Mouse (Mus musculus) 3134 (cell line): ENCODE measurements around the gene Spata1.

Source experiments
- DNase-seq: peaks from one replicate; pipeline ENCODE4 v3.0.0-alpha.2; 2011; ENCODE audit warnings: low spot score; ENCODE audit not compliant: insufficient read length; ENCODE audit errors: extremely low read depth

Gene Spata1

GRCm38 (mm10) chr3:146423710-146424109 is 75.8 kb downstream of the Spata1 start:
- DNase-seq, result no peak

GRCm38 (mm10) chr3:146421787-146422186 is 77.8 kb downstream of the Spata1 start:
- DNase-seq, result no peak

- no peak for DNase-seq
Measured at GRCm38 (mm10) chr3:146419992-146420537, 79.5 kb downstream of the Spata1 start.

DNA sequence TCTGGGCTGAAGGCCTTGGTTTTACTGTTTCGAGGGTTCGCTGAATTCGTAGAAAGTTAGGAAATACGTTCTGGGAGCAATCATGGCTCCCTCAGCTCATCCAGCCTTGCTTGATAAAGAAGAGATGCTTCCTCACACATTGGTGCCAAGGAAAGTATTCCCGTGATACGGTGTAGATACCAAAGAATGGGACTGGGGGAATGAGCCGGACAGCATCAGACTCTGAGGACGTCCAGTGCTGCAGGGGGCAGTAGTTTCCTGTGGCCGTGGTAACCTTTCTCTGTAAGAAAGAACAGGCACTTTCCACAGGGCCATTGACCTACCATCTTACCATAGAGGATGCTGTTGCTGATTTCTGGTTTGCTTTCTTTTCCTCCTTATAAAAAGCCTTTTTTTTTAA is 80.0 kb downstream of the Spata1 start:
- DNase-seq, result no peak

DNA sequence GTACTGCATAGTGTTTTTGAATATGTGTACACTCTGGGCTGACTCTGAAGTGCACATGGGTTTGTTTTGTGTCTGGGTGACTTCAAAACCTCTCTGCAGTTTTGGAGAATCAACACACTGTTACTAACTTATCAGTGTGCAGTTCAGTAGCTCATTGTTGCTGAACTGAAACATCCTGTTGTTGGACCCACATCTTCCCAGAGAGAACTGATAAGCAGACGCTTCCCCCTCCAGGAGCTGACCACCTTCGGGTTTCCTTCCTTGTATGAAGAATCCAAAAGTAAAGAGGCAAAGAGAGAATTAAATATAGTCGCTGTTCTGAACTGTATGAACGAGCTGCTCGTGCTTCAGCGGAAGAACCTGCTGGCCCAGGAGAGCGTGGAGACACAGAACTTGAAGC is 80.7 kb downstream of the Spata1 start:
- no peak for DNase-seq

DNA sequence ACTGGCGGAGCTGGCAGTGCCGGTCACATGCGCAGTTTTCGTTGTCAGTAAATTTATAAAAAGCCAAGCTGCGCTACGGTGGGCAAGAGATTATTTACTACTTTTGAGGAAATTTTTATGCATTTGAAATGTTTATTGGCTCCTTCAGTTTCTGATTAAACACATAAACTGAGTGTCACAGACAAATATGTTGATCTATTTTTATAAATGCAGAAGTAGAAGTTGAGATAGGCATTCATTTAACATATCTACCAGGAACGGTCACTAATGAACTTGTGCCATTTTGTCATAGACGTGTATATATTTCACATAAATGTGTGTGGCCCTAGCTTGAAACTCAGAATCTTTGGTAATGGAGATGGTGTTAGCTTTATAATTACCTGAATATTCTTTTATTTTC is 81.7 kb downstream of the Spata1 start:
- DNase-seq, result no peak

- no peak for DNase-seq
Measured at GRCm38 (mm10) chr3:146414555-146414954, 85.0 kb downstream of the Spata1 start.

DNA sequence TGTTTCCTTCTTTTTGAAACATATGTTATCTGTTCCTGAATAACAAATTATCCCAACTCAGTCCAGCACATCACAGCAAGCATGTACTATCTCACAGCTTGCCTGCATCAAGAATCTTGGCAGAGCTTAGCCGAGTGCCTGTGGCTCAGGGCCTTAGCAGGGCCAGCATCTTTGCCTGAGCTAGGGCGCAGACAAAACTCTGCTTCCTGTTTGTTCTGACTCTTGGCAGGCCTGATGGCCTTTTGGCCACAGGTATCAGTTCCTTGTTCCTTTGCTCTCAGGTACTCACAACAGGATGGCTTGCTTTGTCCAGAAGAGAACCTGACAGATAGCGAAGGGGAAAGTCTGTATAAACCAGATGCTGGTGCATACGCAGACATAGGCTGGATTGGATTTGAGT is 85.6 kb downstream of the Spata1 start:
- DNase-seq, result no peak

DNA sequence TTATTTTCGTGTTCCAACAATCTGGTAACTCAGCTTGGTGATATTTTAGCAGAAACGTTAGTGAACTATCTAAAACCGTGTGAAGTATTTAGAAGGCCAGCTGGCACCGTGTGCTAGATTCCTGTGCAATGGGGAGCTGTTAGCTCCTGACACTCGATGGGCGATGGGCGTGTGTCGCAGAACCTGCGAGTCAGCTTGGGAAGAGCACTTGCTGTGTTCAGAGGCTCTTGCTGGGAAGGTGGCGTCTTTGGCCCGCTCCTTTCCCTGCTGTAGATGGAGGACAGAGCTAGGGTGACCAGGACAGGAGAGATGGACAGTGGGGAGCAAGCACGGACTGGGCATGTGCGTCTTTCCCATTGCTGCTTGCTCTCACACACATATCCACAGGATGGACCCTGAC is 86.5 kb downstream of the Spata1 start:
- DNase-seq, result no peak

GRCm38 (mm10) chr3:146412480-146412879 is 87.1 kb downstream of the Spata1 start:
- no peak for DNase-seq

GRCm38 (mm10) chr3:146412008-146412407 is 87.5 kb downstream of the Spata1 start:
- no peak for DNase-seq

- DNase-seq, result no peak
Measured at GRCm38 (mm10) chr3:146410114-146410513, 89.4 kb downstream of the Spata1 start.
